Mouse (Mus musculus): ENCODE measurements around the gene Arfip1. TPM values are rescaled to one million over a fixed set of nuclear protein-coding genes. Genes with fewer than 3 reads are reported as not detected.
A peak's percentile ranks its signal among the peaks of the same experiment; 100 is the strongest.

The Arfip1 gene
- polyA plus RNA-seq, 1 experiment from 2014 or later, result 38.5 TPM

- Histone ChIP-seq H3K9me3 (ENCODE audit: control insufficient read depth, low read length) (no peaks in the 10 kb centered on the region), H3K4me1 (ENCODE audit: control insufficient read depth, insufficient read depth, low read length) (peaks cover 10% of the 10 kb centered on the region; the same call in 1 of the 2 replicates), H3K36me3 (ENCODE audit: control insufficient read depth, insufficient read depth, low read length) (no peaks in the 10 kb centered on the region), H3K9ac (ENCODE audit: low read length) (peak overlapping the region; percentile 18), H3K27me3 (ENCODE audit: control insufficient read depth, insufficient read depth, low read length) (peaks cover 37% of the 10 kb centered on the region), H3K27ac (replicated peaks; ENCODE audit: low read depth, low read length) (no peak overlapping the region), H3K4me2 (ENCODE audit: low read depth, severe bottlenecking) (peak overlapping the region; percentile 99), H3K4me3 (ENCODE audit: low read depth, low read length) (peak overlapping the region; percentile 53)
- ATAC-seq (ENCODE audit: insufficient number of reproducible peaks, low FRiP score, low TSS enrichment, low read depth) (peak; percentile 20; the same call in 1 of the 2 replicates), DNase-seq (ENCODE audit: low spot score) (peak; percentile 69)
- WGBS, result under 1% methylated on average over 61 of the region's 61 CpGs
These were observed 103.0 kb downstream of the Arfip1 start for GRCm38 (mm10) chr3:84479293-84480005.

- no peak overlapping the region for H3K27ac ChIP-seq (replicated peaks; ENCODE audit: low read depth, low read length)
- H3K4me2 ChIP-seq (ENCODE audit: low read depth, severe bottlenecking), result peak overlapping the region; percentile 99
- H3K4me1 ChIP-seq (ENCODE audit: control insufficient read depth, insufficient read depth, low read length), result peaks cover 10% of the 10 kb centered on the region; the same call in 1 of the 2 replicates
- H3K4me3 ChIP-seq (ENCODE audit: low read depth, low read length), result peak overlapping the region; percentile 53
- 2% methylated on average over 12 of the region's 12 CpGs for WGBS
- no peaks in the 10 kb centered on the region for H3K9me3 ChIP-seq (ENCODE audit: control insufficient read depth, low read length)
- DNase-seq (ENCODE audit: low spot score) (peak; percentile 38), ATAC-seq (ENCODE audit: insufficient number of reproducible peaks, low FRiP score, low TSS enrichment, low read depth) (no peak)
- no peak overlapping the region; the same call in 1 of the 2 replicates for H3K9ac ChIP-seq (ENCODE audit: low read length)
- H3K36me3 ChIP-seq (ENCODE audit: control insufficient read depth, insufficient read depth, low read length), result no peaks in the 10 kb centered on the region
- peaks cover 37% of the 10 kb centered on the region for H3K27me3 ChIP-seq (ENCODE audit: control insufficient read depth, insufficient read depth, low read length)
These were observed 103.5 kb downstream of the Arfip1 start for GRCm38 (mm10) chr3:84478896-84479292.

- H3K4me1 ChIP-seq (ENCODE audit: control insufficient read depth, insufficient read depth, low read length), result peaks cover 10% of the 10 kb centered on the region; the same call in 1 of the 2 replicates
- no peak overlapping the region for H3K27ac ChIP-seq (replicated peaks; ENCODE audit: low read depth, low read length)
- H3K4me2 ChIP-seq (ENCODE audit: low read depth, severe bottlenecking), result no peak overlapping the region
- no peak for ATAC-seq (ENCODE audit: insufficient number of reproducible peaks, low FRiP score, low TSS enrichment, low read depth)
- no peaks in the 10 kb centered on the region for H3K36me3 ChIP-seq (ENCODE audit: control insufficient read depth, insufficient read depth, low read length)
- WGBS, result 4% methylated on average over 7 of the region's 7 CpGs
- no peak for DNase-seq (ENCODE audit: low spot score)
- H3K9ac ChIP-seq (ENCODE audit: low read length), result no peak overlapping the region
- peak overlapping the region; percentile 5; the same call in 1 of the 2 replicates for H3K4me3 ChIP-seq (ENCODE audit: low read depth, low read length)
- no peaks in the 10 kb centered on the region for H3K9me3 ChIP-seq (ENCODE audit: control insufficient read depth, low read length)
- H3K27me3 ChIP-seq (ENCODE audit: control insufficient read depth, insufficient read depth, low read length), result peaks cover 37% of the 10 kb centered on the region
These were observed 104.2 kb downstream of the Arfip1 start for GRCm38 (mm10) chr3:84478195-84478594.

- H3K4me3 ChIP-seq (ENCODE audit: low read depth, low read length), result no peak overlapping the region
- DNase-seq (ENCODE audit: low spot score) (no peak), ATAC-seq (ENCODE audit: insufficient number of reproducible peaks, low FRiP score, low TSS enrichment, low read depth) (no peak)
- no peaks in the 10 kb centered on the region for H3K9me3 ChIP-seq (ENCODE audit: control insufficient read depth, low read length)
- no peaks in the 10 kb centered on the region for H3K36me3 ChIP-seq (ENCODE audit: control insufficient read depth, insufficient read depth, low read length)
- no peak overlapping the region for H3K27ac ChIP-seq (replicated peaks; ENCODE audit: low read depth, low read length)
- peaks cover 10% of the 10 kb centered on the region; the same call in 1 of the 2 replicates for H3K4me1 ChIP-seq (ENCODE audit: control insufficient read depth, insufficient read depth, low read length)
- H3K4me2 ChIP-seq (ENCODE audit: low read depth, severe bottlenecking), result no peak overlapping the region
- WGBS, result 76% methylated on average over 1 of the region's 1 CpGs
- H3K9ac ChIP-seq (ENCODE audit: low read length), result no peak overlapping the region
- H3K27me3 ChIP-seq (ENCODE audit: control insufficient read depth, insufficient read depth, low read length), result peaks cover 37% of the 10 kb centered on the region
These were observed 104.9 kb downstream of the Arfip1 start for GRCm38 (mm10) chr3:84477498-84477897.

GRCm38 (mm10) chr3:84474981-84475775 lies 107.2 kb downstream of the Arfip1 start:
- H3K9me3 ChIP-seq (ENCODE audit: control insufficient read depth, low read length), result no peaks in the 10 kb centered on the region
- H3K27me3 ChIP-seq (ENCODE audit: control insufficient read depth, insufficient read depth, low read length), result peaks cover 26% of the 10 kb centered on the region
- H3K4me1 ChIP-seq (ENCODE audit: control insufficient read depth, insufficient read depth, low read length), result peaks cover 5% of the 10 kb centered on the region; the same call in 1 of the 2 replicates
- H3K27ac ChIP-seq (replicated peaks; ENCODE audit: low read depth, low read length), result no peak overlapping the region
- H3K4me3 ChIP-seq (ENCODE audit: low read depth, low read length), result no peak overlapping the region
- DNase-seq (ENCODE audit: low spot score) (no peak), ATAC-seq (ENCODE audit: insufficient number of reproducible peaks, low FRiP score, low TSS enrichment, low read depth) (no peak)
- no peak overlapping the region for H3K4me2 ChIP-seq (ENCODE audit: low read depth, severe bottlenecking)
- no peaks in the 10 kb centered on the region for H3K36me3 ChIP-seq (ENCODE audit: control insufficient read depth, insufficient read depth, low read length)
- no peak overlapping the region for H3K9ac ChIP-seq (ENCODE audit: low read length)
- 83% methylated on average over 12 of the region's 12 CpGs for WGBS

- no peak overlapping the region for H3K4me3 ChIP-seq (ENCODE audit: low read depth, low read length)
- ATAC-seq (ENCODE audit: insufficient number of reproducible peaks, low FRiP score, low TSS enrichment, low read depth) (no peak), DNase-seq (ENCODE audit: low spot score) (no peak)
- H3K36me3 ChIP-seq (ENCODE audit: control insufficient read depth, insufficient read depth, low read length), result no peaks in the 10 kb centered on the region
- no peak overlapping the region for H3K9ac ChIP-seq (ENCODE audit: low read length)
- no peak overlapping the region for H3K4me2 ChIP-seq (ENCODE audit: low read depth, severe bottlenecking)
- peaks cover 21% of the 10 kb centered on the region for H3K27me3 ChIP-seq (ENCODE audit: control insufficient read depth, insufficient read depth, low read length)
- no peak overlapping the region for H3K27ac ChIP-seq (replicated peaks; ENCODE audit: low read depth, low read length)
- no peaks in the 10 kb centered on the region for H3K9me3 ChIP-seq (ENCODE audit: control insufficient read depth, low read length)
- peaks cover 3% of the 10 kb centered on the region; the same call in 1 of the 2 replicates for H3K4me1 ChIP-seq (ENCODE audit: control insufficient read depth, insufficient read depth, low read length)
- 89% methylated on average over 6 of the region's 6 CpGs for WGBS
These were observed 108.0 kb downstream of the Arfip1 start for GRCm38 (mm10) chr3:84474398-84474797.

- Histone ChIP-seq H3K9ac (ENCODE audit: low read length) (no peak overlapping the region), H3K4me1 (ENCODE audit: control insufficient read depth, insufficient read depth, low read length) (no peaks in the 10 kb centered on the region), H3K9me3 (ENCODE audit: control insufficient read depth, low read length) (no peaks in the 10 kb centered on the region), H3K27me3 (ENCODE audit: control insufficient read depth, insufficient read depth, low read length) (peaks cover 7% of the 10 kb centered on the region), H3K36me3 (ENCODE audit: control insufficient read depth, insufficient read depth, low read length) (no peaks in the 10 kb centered on the region), H3K4me2 (ENCODE audit: low read depth, severe bottlenecking) (no peak overlapping the region), H3K4me3 (ENCODE audit: low read depth, low read length) (no peak overlapping the region), H3K27ac (replicated peaks; ENCODE audit: low read depth, low read length) (no peak overlapping the region)
- ATAC-seq (ENCODE audit: insufficient number of reproducible peaks, low FRiP score, low TSS enrichment, low read depth) (no peak), DNase-seq (ENCODE audit: low spot score) (no peak)
- 54% methylated on average over 5 of the region's 5 CpGs for WGBS
These were observed 109.5 kb downstream of the Arfip1 start for GRCm38 (mm10) chr3:84472955-84473354.

- 49% methylated on average over 3 of the region's 3 CpGs for WGBS
- no peak for ATAC-seq (ENCODE audit: insufficient number of reproducible peaks, low FRiP score, low TSS enrichment, low read depth)
- no peak for DNase-seq (ENCODE audit: low spot score)
- Histone ChIP-seq H3K4me2 (ENCODE audit: low read depth, severe bottlenecking) (no peak overlapping the region), H3K27me3 (ENCODE audit: control insufficient read depth, insufficient read depth, low read length) (peaks cover 3% of the 10 kb centered on the region), H3K9me3 (ENCODE audit: control insufficient read depth, low read length) (no peaks in the 10 kb centered on the region), H3K36me3 (ENCODE audit: control insufficient read depth, insufficient read depth, low read length) (no peaks in the 10 kb centered on the region), H3K27ac (replicated peaks; ENCODE audit: low read depth, low read length) (no peak overlapping the region), H3K4me1 (ENCODE audit: control insufficient read depth, insufficient read depth, low read length) (no peaks in the 10 kb centered on the region), H3K9ac (ENCODE audit: low read length) (no peak overlapping the region), H3K4me3 (ENCODE audit: low read depth, low read length) (no peak overlapping the region)
These were observed 109.9 kb downstream of the Arfip1 start for GRCm38 (mm10) chr3:84472527-84472926.
